Comparison of ENCODE assay signal across 11 mouse cellular contexts in genomic region chr13:93000640-93001351, GRCm38 (mm10).
A peak's percentile ranks its signal among the peaks of the same experiment; 100 is the strongest.
DNase-seq lines count a peak whose midpoint lies in the region; ATAC-seq and TF ChIP-seq lines count a peak whose summit lies in the region.
"Had no signal": no experiment of that assay in that cellular context is flagged by ENCODE, and none has a peak within 500 bp of the region (broad histone marks: within the 10 kb centered on the region; RNA-seq: fewer than 3 reads in every experiment).

No protein-coding gene starts in this region.

- no peaks in the 10 kb centered on the region for H3K36me3 ChIP-seq in forebrain, embryonic 16.5 days (ENCODE audit: control insufficient read depth, insufficient read depth)
- no peaks in the 10 kb centered on the region for H3K36me3 ChIP-seq in neural tube, embryonic 13.5 days
- H3K36me3 ChIP-seq: liver, embryonic 13.5 days had no signal

- H3K27ac ChIP-seq in gastrocnemius, adult 2 months, result peak overlapping the region; percentile 96
- 0 out of 2 replicates have a peak overlapping the region, but pooled peaks have one; percentile 13 for H3K27ac ChIP-seq in forebrain, embryonic 16.5 days (ENCODE audit: low read length)
- peak overlapping the region; percentile 54 for H3K27ac ChIP-seq in neural tube, embryonic 13.5 days (replicated peaks)
- H3K27ac ChIP-seq: liver, embryonic 13.5 days had no signal

- H3K9me3 ChIP-seq in forebrain, embryonic 16.5 days (ENCODE audit: control insufficient read depth, low read length), result no peaks in the 10 kb centered on the region
- no peaks in the 10 kb centered on the region for H3K9me3 ChIP-seq in neural tube, embryonic 13.5 days
- H3K9me3 ChIP-seq: liver, embryonic 13.5 days had no signal

- H3K4me3 ChIP-seq in gastrocnemius, adult 2 months, result peak overlapping the region; percentile 32
- no peak overlapping the region for H3K4me3 ChIP-seq in forebrain, embryonic 16.5 days (replicated peaks; ENCODE audit: low read length)
- H3K4me3 ChIP-seq in neural tube, embryonic 13.5 days, result no peak overlapping the region
- H3K4me3 ChIP-seq: liver, embryonic 13.5 days had no signal

- TF ChIP-seq CTCF in gastrocnemius, adult 2 months (IDR thresholded peaks at IDR 0.05), result no peak

- intact Hi-C loops in gastrocnemius, adult 2 months (cut with DNase I), result loop anchor here (5.0 kb wide), 1 partner anchor 118 kb away; no protein-coding TSS in a partner anchor

- ATAC-seq in forebrain, embryonic 16.5 days, result peak; percentile 67
- peak; percentile 76 for ATAC-seq in neural tube, embryonic 13.5 days (ENCODE audit: low read depth)

- H3K4me1 ChIP-seq in forebrain, embryonic 16.5 days (replicated peaks; ENCODE audit: control insufficient read depth, insufficient read depth, low read length), result peaks cover 7% of the 10 kb centered on the region; the same call in 1 of the 2 replicates
- peaks cover 22% of the 10 kb centered on the region for H3K4me1 ChIP-seq in neural tube, embryonic 13.5 days (replicated peaks)
- H3K4me1 ChIP-seq: liver, embryonic 13.5 days had no signal

- no peak overlapping the region for H3K4me2 ChIP-seq in forebrain, embryonic 16.5 days (ENCODE audit: low read length)
- no peak overlapping the region for H3K4me2 ChIP-seq in neural tube, embryonic 13.5 days
- H3K4me2 ChIP-seq: liver, embryonic 13.5 days; midbrain, embryonic 11.5 days had no signal

- H3K27me3 ChIP-seq in forebrain, embryonic 16.5 days (replicated peaks; ENCODE audit: control insufficient read depth, insufficient read depth, low read length), result no peaks in the 10 kb centered on the region
- no peaks in the 10 kb centered on the region for H3K27me3 ChIP-seq in neural tube, embryonic 13.5 days
- H3K27me3 ChIP-seq: liver, embryonic 13.5 days had no signal

- no peak overlapping the region for H3K9ac ChIP-seq in forebrain, embryonic 16.5 days (replicated peaks; ENCODE audit: low read depth, low read length)
- H3K9ac ChIP-seq in neural tube, embryonic 13.5 days, result no peak overlapping the region
- H3K9ac ChIP-seq: liver, embryonic 13.5 days had no signal

- WGBS in forebrain, embryonic 16.5 days, result 55% methylated on average over 12 of the region's 12 CpGs
- WGBS in neural tube, embryonic 13.5 days, result 64% methylated on average over 12 of the region's 12 CpGs

- DNase-seq in gastrocnemius, adult 2 months, result peak; percentile 73
- no peak for DNase-seq in gastrocnemius, postnatal 10 days
- peak; percentile 39 for DNase-seq in layer of hippocampus, adult 11-12 months (ENCODE audit: low spot score)
- no peak for DNase-seq in layer of hippocampus, adult 9-10 months (ENCODE audit: low spot score)
- no peak for DNase-seq in lung, postnatal 4 days
- DNase-seq in embryo, embryonic 10.5 days (ENCODE audit: low spot score), result no peak
- DNase-seq: liver, embryonic 13.5 days; thymus, postnatal 25 days had no signal

Comparison
In these comparisons a context has a peak if more than half of its experiments do, and no peak if none do; other contexts are left out.
1. DNase-seq: peak in gastrocnemius, adult 2 months (single experiment) and layer of hippocampus, adult 11-12 months (single experiment); none in gastrocnemius, postnatal 10 days (single experiment), layer of hippocampus, adult 9-10 months (single experiment), lung, postnatal 4 days (0 of 2) and embryo, embryonic 10.5 days (single experiment).
2. H3K27ac ChIP-seq: peak in every context shown above with its lines; median percentile 96 in gastrocnemius, adult 2 months; 54 in neural tube, embryonic 13.5 days; 13 in forebrain, embryonic 16.5 days.